Mouse (Mus musculus): Measurements from ENCODE around the gene Taf4. TPM values are rescaled to one million over a fixed set of nuclear protein-coding genes. Genes with fewer than 3 reads are reported as not detected.

Gene Taf4
- total and polyA plus RNA-seq, 3 experiments = 7.4 to 20.5 (median 16.4) TPM

- 79% methylated on average over 5 of the region's 5 CpGs for WGBS
- Histone ChIP-seq H3K79me2 (replicated peaks; ENCODE audit: control insufficient read depth, insufficient read depth, low read length) (no peaks in the 10 kb centered on the region), H3K4me3 (no peak overlapping the region), H3K9ac (ENCODE audit: low read depth, low read length) (no peak overlapping the region), H3K4me1 (ENCODE audit: control insufficient read depth, insufficient read depth, low read length) (no peaks in the 10 kb centered on the region; the same call in 1 of the 2 replicates), H3K27ac (no peak overlapping the region), H3K36me3 (ENCODE audit: control insufficient read depth, insufficient read depth, low read length) (no peaks in the 10 kb centered on the region), H3K27me3 (ENCODE audit: control insufficient read depth, insufficient read depth, low read length) (no peaks in the 10 kb centered on the region)
- DNase-seq = no peak
- intact Hi-C loops (cut with DNase I) = no loop called here
- TF ChIP-seq EP300 (IDR thresholded peaks at IDR 0.05; ENCODE audit: insufficient read depth, low read depth, low read length) = no peak
- TF ChIP-seq CTCF (IDR thresholded peaks at IDR 0.05) = no peak
- no peak for TF ChIP-seq POLR2A (IDR thresholded peaks at IDR 0.05; ENCODE audit: insufficient read depth, low read depth, low read length)
Measured at GRCm38 (mm10) chr2:179865097-179865496, 111.3 kb downstream of the Taf4 start.

- Histone ChIP-seq H3K27me3 (ENCODE audit: control insufficient read depth, insufficient read depth, low read length) (no peaks in the 10 kb centered on the region), H3K27ac (no peak overlapping the region), H3K4me3 (no peak overlapping the region), H3K4me1 (ENCODE audit: control insufficient read depth, insufficient read depth, low read length) (no peaks in the 10 kb centered on the region; the same call in 1 of the 2 replicates), H3K36me3 (ENCODE audit: control insufficient read depth, insufficient read depth, low read length) (no peaks in the 10 kb centered on the region), H3K9ac (ENCODE audit: low read depth, low read length) (no peak overlapping the region), H3K79me2 (replicated peaks; ENCODE audit: control insufficient read depth, insufficient read depth, low read length) (no peaks in the 10 kb centered on the region)
- TF ChIP-seq EP300 (IDR thresholded peaks at IDR 0.05; ENCODE audit: insufficient read depth, low read depth, low read length) (no peak), CTCF (IDR thresholded peaks at IDR 0.05) (peak; percentile 64), POLR2A (IDR thresholded peaks at IDR 0.05; ENCODE audit: insufficient read depth, low read depth, low read length) (no peak)
- intact Hi-C loops (cut with DNase I) = no loop called here
- DNase-seq = no peak
- WGBS = 64% methylated on average over 3 of the region's 3 CpGs
Measured at GRCm38 (mm10) chr2:179863266-179863665, 113.2 kb downstream of the Taf4 start.

GRCm38 (mm10) chr2:179862676-179863075, 113.8 kb downstream of the Taf4 start:
- H3K79me2 ChIP-seq (replicated peaks; ENCODE audit: control insufficient read depth, insufficient read depth, low read length) = no peaks in the 10 kb centered on the region
- 75% methylated on average over 3 of the region's 3 CpGs for WGBS
- no peak overlapping the region for H3K4me3 ChIP-seq
- H3K36me3 ChIP-seq (ENCODE audit: control insufficient read depth, insufficient read depth, low read length) = no peaks in the 10 kb centered on the region
- H3K27ac ChIP-seq = no peak overlapping the region
- no peak overlapping the region for H3K9ac ChIP-seq (ENCODE audit: low read depth, low read length)
- no peak for TF ChIP-seq CTCF (IDR thresholded peaks at IDR 0.05)
- TF ChIP-seq POLR2A (IDR thresholded peaks at IDR 0.05; ENCODE audit: insufficient read depth, low read depth, low read length) = no peak
- no peak for TF ChIP-seq EP300 (IDR thresholded peaks at IDR 0.05; ENCODE audit: insufficient read depth, low read depth, low read length)
- H3K4me1 ChIP-seq (ENCODE audit: control insufficient read depth, insufficient read depth, low read length) = no peaks in the 10 kb centered on the region; the same call in 1 of the 2 replicates
- H3K27me3 ChIP-seq (ENCODE audit: control insufficient read depth, insufficient read depth, low read length) = no peaks in the 10 kb centered on the region
- DNase-seq = no peak
- intact Hi-C loops (cut with DNase I) = no loop called here

Other genes with a start within 250 kb of the Taf4 start
- 10 to 100 TPM; 60.1 to 71.4 TPM for gene Lsm14b, start 48.3 kb upstream of the Taf4 start, total RNA-seq (2021)
- 41.2 and 47.6 TPM in 2 replicates for gene Lsm14b, start 48.3 kb upstream of the Taf4 start, polyA plus RNA-seq (2012; rRNA removed)
- gene Psma7, start 65.8 kb upstream of the Taf4 start, total RNA-seq (2021) = 100 to 1,000 TPM; 140 to 162 TPM
- 134 and 139 TPM in 2 replicates for gene Psma7, start 65.8 kb upstream of the Taf4 start, polyA plus RNA-seq (2012; rRNA removed)
- 1 to 10 TPM; 1.9 to 2.0 TPM for gene Ss18l1, start 65.9 kb upstream of the Taf4 start, total RNA-seq (2021)
- 3.8 and 5.2 TPM in 2 replicates for gene Ss18l1, start 65.9 kb upstream of the Taf4 start, polyA plus RNA-seq (2012; rRNA removed)
- gene Mtg2, start 93.9 kb upstream of the Taf4 start, total RNA-seq (2021) = 10 to 100 TPM; 27.1 to 30.8 TPM
- gene Mtg2, start 93.9 kb upstream of the Taf4 start, polyA plus RNA-seq (2012; rRNA removed) = 23.2 and 32.0 TPM in 2 replicates
- under 1 TPM in 1 of 2 experiments, not detected in 1; 0.21 TPM for gene Hrh3, start 127.8 kb upstream of the Taf4 start, total RNA-seq (2021)
- gene Hrh3, start 127.8 kb upstream of the Taf4 start, polyA plus RNA-seq (2012; rRNA removed) = 0.06 TPM in 1 of 2 replicates, not detected in the other
- 10 to 100 TPM; 31.8 to 36.4 TPM for gene Osbpl2, start 142.7 kb upstream of the Taf4 start, total RNA-seq (2021)
- 27.6 and 38.5 TPM in 2 replicates for gene Osbpl2, start 142.7 kb upstream of the Taf4 start, polyA plus RNA-seq (2012; rRNA removed)
- 10 to 100 TPM; 79.2 to 89.0 TPM for gene Adrm1, start 194.8 kb upstream of the Taf4 start, total RNA-seq (2021)
- 56.6 and 76.0 TPM in 2 replicates for gene Adrm1, start 194.8 kb upstream of the Taf4 start, polyA plus RNA-seq (2012; rRNA removed)
- 100 to 1,000 TPM in 1 of 2 experiments, 10 to 100 TPM in 1; 66.3 to 104 TPM for gene Lama5, start 249.2 kb upstream of the Taf4 start, total RNA-seq (2021)
- 83.6 and 109 TPM in 2 replicates for gene Lama5, start 249.2 kb upstream of the Taf4 start, polyA plus RNA-seq (2012; rRNA removed)